Mouse (Mus musculus): ENCODE measurements around the gene Cidec. TPM values are rescaled to one million over a fixed set of nuclear protein-coding genes. Genes with fewer than 3 reads are reported as not detected.

Gene Cidec
- total RNA-seq, 2 experiments from 2014 or later, result not detected

- H3K4me3 ChIP-seq, result peak overlapping the region; percentile 52
- TF ChIP-seq CTCF (conservative IDR thresholded peaks at IDR 0.05), result peak; percentile 78
- peak overlapping the region; percentile 48; the same call in 1 of the 2 replicates for H3K27ac ChIP-seq
- peak; percentile 60 to 70 for DNase-seq (ENCODE audit: low spot score in 2 of 2)
Observed at GRCm38 (mm10) chr6:113469021-113469420, 33.5 kb upstream of the Cidec start.

- DNase-seq (ENCODE audit: low spot score in 2 of 2), result no peak
- no peak for TF ChIP-seq CTCF (conservative IDR thresholded peaks at IDR 0.05)
- no peak overlapping the region for H3K4me3 ChIP-seq
- H3K27ac ChIP-seq, result no peak overlapping the region
Observed at GRCm38 (mm10) chr6:113468512-113468911, 33.0 kb upstream of the Cidec start.

- Histone ChIP-seq H3K4me3 (no peak overlapping the region), H3K27ac (no peak overlapping the region)
- TF ChIP-seq CTCF (conservative IDR thresholded peaks at IDR 0.05), result peak; percentile 28
- DNase-seq (ENCODE audit: low spot score in 2 of 2), result no peak
Observed at GRCm38 (mm10) chr6:113465602-113466001, 30.0 kb upstream of the Cidec start.

- no peak for DNase-seq (ENCODE audit: low spot score in 2 of 2)
- TF ChIP-seq CTCF (conservative IDR thresholded peaks at IDR 0.05), result no peak
- Histone ChIP-seq H3K27ac (no peak overlapping the region), H3K4me3 (no peak overlapping the region)
Observed at GRCm38 (mm10) chr6:113464040-113464439, 28.5 kb upstream of the Cidec start.

- no peak for DNase-seq (ENCODE audit: low spot score in 2 of 2)
- no peak for TF ChIP-seq CTCF (conservative IDR thresholded peaks at IDR 0.05)
- Histone ChIP-seq H3K4me3 (no peak overlapping the region), H3K27ac (no peak overlapping the region)
Observed at GRCm38 (mm10) chr6:113458635-113459034, 23.1 kb upstream of the Cidec start.

GRCm38 (mm10) chr6:113457952-113458534 lies 22.5 kb upstream of the Cidec start, which contains the start of gene Il17re:
Il17re (plus strand) TSS chr6:113458484.
- no peak for DNase-seq (ENCODE audit: low spot score in 2 of 2)
- Histone ChIP-seq H3K4me3 (no peak within 1 kb of the TSS), H3K27ac (no peak within 1 kb of the TSS)
- no peak for TF ChIP-seq CTCF (conservative IDR thresholded peaks at IDR 0.05)

- no peak overlapping the region for H3K4me3 ChIP-seq
- DNase-seq (ENCODE audit: low spot score in 2 of 2), result no peak
- H3K27ac ChIP-seq, result no peak overlapping the region
- TF ChIP-seq CTCF (conservative IDR thresholded peaks at IDR 0.05), result no peak
Observed at GRCm38 (mm10) chr6:113455007-113455406, 19.4 kb upstream of the Cidec start.

GRCm38 (mm10) chr6:113451839-113452238 lies 16.3 kb upstream of the Cidec start:
- no peak overlapping the region for H3K27ac ChIP-seq
- no peak overlapping the region for H3K4me3 ChIP-seq
- no peak for TF ChIP-seq CTCF (conservative IDR thresholded peaks at IDR 0.05)
- DNase-seq (ENCODE audit: low spot score in 2 of 2), result no peak

- no peak for DNase-seq (ENCODE audit: low spot score in 2 of 2)
- no peak for TF ChIP-seq CTCF (conservative IDR thresholded peaks at IDR 0.05)
- no peak overlapping the region for H3K27ac ChIP-seq
Observed at GRCm38 (mm10) chr6:113447639-113448038, 12.1 kb upstream of the Cidec start.

GRCm38 (mm10) chr6:113444207-113444965 lies 8.8 kb upstream of the Cidec start:
- TF ChIP-seq CTCF (conservative IDR thresholded peaks at IDR 0.05), result no peak
- DNase-seq (ENCODE audit: low spot score in 2 of 2), result no peak
- H3K4me3 ChIP-seq, result no peak overlapping the region
- H3K27ac ChIP-seq, result no peak overlapping the region

More at GRCm38 (mm10) chr6:113447639-113448038, 12.1 kb upstream of the Cidec start:
- no peak overlapping the region for H3K4me3 ChIP-seq

GRCm38 (mm10) chr6:113443091-113443490 lies 7.5 kb upstream of the Cidec start:
- TF ChIP-seq CTCF (conservative IDR thresholded peaks at IDR 0.05), result peak; percentile 58
- peak overlapping the region; percentile 74 for H3K4me3 ChIP-seq
- peak overlapping the region; percentile 95 for H3K27ac ChIP-seq
- DNase-seq (ENCODE audit: low spot score in 2 of 2), result no peak

GRCm38 (mm10) chr6:113442442-113443090 lies 7.0 kb upstream of the Cidec start, which contains the start of gene Jagn1:
Jagn1 (plus strand) TSS chr6:113442569.
- no peak for TF ChIP-seq CTCF (conservative IDR thresholded peaks at IDR 0.05)
- peak; percentile 90 to 94 for DNase-seq (ENCODE audit: low spot score in 2 of 2)
- H3K27ac ChIP-seq, result peak within 1 kb of the TSS; percentile 95
- H3K4me3 ChIP-seq, result peak within 1 kb of the TSS; percentile 74

GRCm38 (mm10) chr6:113442087-113442441 lies 6.5 kb upstream of the Cidec start:
- Histone ChIP-seq H3K27ac (peak overlapping the region; percentile 95), H3K4me3 (peak overlapping the region; percentile 74)
- TF ChIP-seq CTCF (conservative IDR thresholded peaks at IDR 0.05), result no peak
- no peak for DNase-seq (ENCODE audit: low spot score in 2 of 2)

All from layer of hippocampus, adult 2 months (tissue).